Mouse (Mus musculus): Measurements from ENCODE around the gene Gm45716. TPM values are rescaled to one million over a fixed set of nuclear protein-coding genes. Genes with fewer than 3 reads are reported as not detected.

The Gm45716 gene
- polyA plus RNA-seq, 1 experiment, result 3.5 TPM

DNA sequence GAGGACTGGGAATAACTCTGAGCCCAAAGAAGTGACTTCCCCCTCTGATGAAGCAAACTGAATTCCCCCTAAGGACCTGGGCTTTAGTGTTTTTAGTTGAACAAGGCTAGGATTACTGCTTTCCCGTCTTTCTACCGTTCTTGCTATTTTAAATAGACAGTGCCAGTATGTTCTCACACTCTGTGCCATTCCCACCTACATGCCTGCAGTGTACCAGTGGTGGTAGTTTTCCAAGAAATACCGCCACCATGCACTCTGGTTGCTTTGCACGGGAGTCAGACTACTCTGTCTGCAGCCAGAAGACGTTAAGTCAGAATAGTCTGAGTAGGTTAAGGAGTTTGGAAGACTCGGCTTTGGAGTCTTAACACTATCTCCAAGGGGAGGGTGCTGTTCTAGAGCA is 96.1 kb downstream of the Gm45716 start:
- no peak for DNase-seq (ENCODE audit: low spot score)

DNA sequence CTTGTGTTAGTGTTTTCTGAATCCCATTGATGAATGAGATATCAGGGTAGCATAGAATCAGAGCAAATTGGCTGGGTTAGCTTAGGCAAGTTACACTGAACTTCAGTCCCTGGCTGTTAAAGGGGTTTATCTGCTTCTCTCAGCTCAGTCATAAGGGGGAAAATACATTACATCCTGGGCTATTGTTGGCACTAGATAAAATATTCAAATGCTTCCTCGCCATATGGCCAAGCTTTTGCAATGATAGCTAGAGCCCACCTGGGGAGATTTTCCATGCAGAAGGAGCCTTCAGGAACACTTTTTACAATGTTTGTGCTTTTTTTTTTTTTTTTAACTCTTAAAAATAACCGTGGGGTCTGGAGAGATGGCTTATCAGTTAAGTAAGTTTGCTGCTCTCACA is 96.6 kb downstream of the Gm45716 start:
- no peak for DNase-seq (ENCODE audit: low spot score)

DNA sequence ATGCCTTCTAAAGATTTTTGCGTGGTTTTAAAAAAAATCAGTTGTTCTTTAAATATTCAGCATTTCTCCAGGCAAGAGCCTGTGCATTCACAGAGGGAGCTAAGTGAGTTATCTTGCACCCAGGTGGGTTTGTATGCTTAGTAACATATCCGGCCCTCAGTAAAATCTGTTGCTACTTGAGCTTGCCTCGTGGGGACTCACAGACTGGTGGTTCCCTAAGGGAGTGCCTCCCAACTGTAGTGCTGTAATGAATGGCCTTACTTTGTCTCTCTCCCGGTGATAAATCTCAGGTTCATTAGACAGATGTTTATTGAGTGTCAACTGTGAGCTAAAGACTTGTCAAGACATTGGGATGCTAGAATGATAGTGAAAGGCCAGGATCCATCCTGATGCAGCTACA is 97.1 kb downstream of the Gm45716 start:
- DNase-seq (ENCODE audit: low spot score), result no peak

DNA sequence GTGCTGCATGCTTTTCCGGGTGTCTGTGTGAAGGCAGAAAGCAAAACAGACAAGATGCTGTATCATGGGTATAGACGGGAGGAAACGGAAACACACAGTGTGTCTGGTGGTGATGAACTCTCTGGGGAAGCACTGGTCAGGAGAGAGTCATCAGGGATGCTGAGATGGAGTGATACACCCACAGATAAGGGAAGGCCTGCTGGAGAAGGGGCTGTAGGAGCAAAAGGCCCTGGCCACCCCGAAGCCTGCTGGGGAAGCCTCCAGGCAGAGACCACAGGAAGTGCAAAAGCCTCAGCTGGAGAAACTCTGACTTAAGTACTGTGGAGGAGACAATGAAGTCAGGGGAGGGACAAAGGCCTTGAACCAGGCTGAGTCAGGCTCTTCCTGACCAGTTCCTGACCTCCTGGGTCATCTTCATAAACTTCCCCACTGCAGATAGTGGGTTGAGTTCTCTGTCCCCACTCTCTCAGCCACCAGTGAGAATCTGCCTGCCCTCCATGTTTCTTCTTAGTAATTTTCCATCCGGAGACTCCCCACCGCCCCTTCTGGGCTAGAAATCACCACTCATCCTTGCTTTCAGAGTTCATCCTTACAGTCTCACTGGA is 99.2 kb downstream of the Gm45716 start:
- DNase-seq (ENCODE audit: low spot score), result no peak

DNA sequence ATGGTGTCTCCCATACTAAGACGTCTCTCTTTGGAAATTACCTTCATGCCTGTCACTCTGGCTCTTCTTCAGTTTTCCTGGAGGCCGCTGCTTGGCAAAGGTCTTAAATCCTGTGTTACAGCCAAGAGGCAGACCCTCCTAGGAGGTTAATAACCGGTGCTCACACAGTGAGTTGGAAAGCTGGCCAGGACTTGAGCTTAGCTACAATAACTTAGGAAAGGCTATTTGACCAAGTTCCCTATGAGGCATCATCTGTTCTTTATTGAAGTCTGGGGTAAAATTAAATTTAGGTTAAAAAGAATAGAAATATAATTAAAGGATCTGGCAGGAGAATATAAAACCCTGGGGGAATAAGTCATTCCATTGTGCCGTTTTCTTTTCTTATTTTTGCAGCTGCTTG is 103.7 kb downstream of the Gm45716 start:
- no peak for DNase-seq (ENCODE audit: low spot score)

DNA sequence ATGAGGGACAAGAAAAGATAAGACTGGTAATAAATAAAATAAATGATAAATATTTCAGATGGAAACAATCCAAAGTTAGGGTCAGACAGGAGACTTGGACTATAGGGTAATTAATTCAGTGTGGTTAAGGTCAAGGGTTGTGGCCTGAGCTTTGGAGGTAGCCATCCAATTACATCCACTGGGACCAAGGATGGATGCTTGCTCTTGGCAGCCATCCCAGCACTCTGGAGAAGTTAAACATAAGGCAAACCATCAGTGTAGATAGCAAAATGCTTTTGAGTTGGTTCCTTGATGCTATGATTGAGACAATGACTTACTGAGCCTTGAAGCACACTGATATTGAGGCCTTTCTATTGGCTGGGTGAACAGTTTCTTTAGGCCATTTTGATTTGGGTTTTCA is 105.3 kb downstream of the Gm45716 start:
- DNase-seq (ENCODE audit: low spot score), result no peak

DNA sequence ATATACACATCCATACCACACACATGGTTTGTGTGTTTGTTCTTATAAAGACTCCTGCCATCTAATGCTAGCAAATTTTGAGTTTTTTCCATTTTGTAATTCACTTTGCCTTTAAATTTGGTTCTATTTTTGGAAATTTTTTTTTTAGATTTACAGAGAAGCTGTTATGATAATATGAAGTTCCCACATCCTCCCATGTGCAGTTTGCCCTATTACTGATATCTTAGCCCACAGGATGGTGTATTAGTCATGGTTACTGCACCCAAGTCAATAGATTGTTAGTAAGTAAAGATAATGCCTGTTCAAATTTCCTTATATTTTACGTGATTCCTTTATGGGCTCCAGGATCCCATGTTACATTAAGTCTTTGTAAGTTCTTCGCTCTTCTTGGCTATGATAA is 107.1 kb downstream of the Gm45716 start:
- no peak for DNase-seq (ENCODE audit: low spot score)

Other genes starting within 250 kb of the Gm45716 start
- gene Pctp, start 184.8 kb upstream of the Gm45716 start, polyA plus RNA-seq (2012; rRNA removed), result 6.0 and 6.9 TPM in 2 replicates
- gene Tmem100, start 157.3 kb upstream of the Gm45716 start, polyA plus RNA-seq (2012; rRNA removed), result 8.2 and 11.0 TPM in 2 replicates
- 58.0 and 63.6 TPM in 2 replicates for gene Mmd, start 61.8 kb downstream of the Gm45716 start, polyA plus RNA-seq (2012; rRNA removed)
- gene Hlf, start 203.2 kb downstream of the Gm45716 start, polyA plus RNA-seq (2012; rRNA removed), result 33.1 and 35.4 TPM in 2 replicates